Mouse (Mus musculus) forebrain, embryonic 10.5 days (tissue): ENCODE data around the gene Cryl1. TPM values are rescaled to one million over a fixed set of nuclear protein-coding genes. Genes with fewer than 3 reads are reported as not detected.

Experiments
- DNase-seq: peaks from one replicate; pipeline ENCODE4 v3.0.0-alpha.2; 2017; ENCODE audit warnings: low spot score; ENCODE audit errors: extremely low spot score
- H3K27ac ChIP-seq: fragments of 300-500 bp; sonication (generic); 2 replicates; pipeline ENCODE4 v1.5.1; 2016; ENCODE audit warnings: mild to moderate bottlenecking
- H3K27me3 ChIP-seq: fragments of 300-500 bp; sonication (generic); 2 replicates; pipeline ENCODE4 v1.6.1; 2016; ENCODE audit warnings: mild to moderate bottlenecking; ENCODE audit not compliant: poor library complexity, severe bottlenecking
- H3K36me3 ChIP-seq: fragments of 300-500 bp; sonication (generic); replicated peaks from 2 replicates; pipeline ENCODE4 v1.6.1; 2016; ENCODE audit warnings: mild to moderate bottlenecking, moderate library complexity
- H3K4me1 ChIP-seq: fragments of 300-500 bp; sonication (generic); 2 replicates; pipeline ENCODE4 v1.6.1; 2016
- H3K4me3 ChIP-seq: fragments of 300-500 bp; sonication (generic); 2 replicates; pipeline ENCODE4 v1.5.1; 2016; ENCODE audit warnings: mild to moderate bottlenecking, moderate library complexity
- H3K9me3 ChIP-seq: fragments of 300-500 bp; sonication (generic); 2 replicates; pipeline ENCODE4 v1.6.1; 2016; ENCODE audit warnings: mild to moderate bottlenecking, moderate library complexity
- WGBS: fragments of 180-500 bp; shearing (Covaris S2); methylation state at CpG from one replicate; pipeline ENCODE4 v1.1.7; 2016; 5-methylcytosine and 5-hydroxymethylcytosine counted together
- polyA plus RNA-seq: library from polyadenylated mRNA; unstranded; fragments of >200 nt; fragmentation: Nextera tagmentation; extraction: Ambion mirVana; gene quantifications from 2 replicates; pipeline ENCODE4 v1.2.1, GENCODE M21; 2016

Gene Cryl1
- polyA plus RNA-seq, 1 experiment from 2014 or later: 6.2 TPM

DNA sequence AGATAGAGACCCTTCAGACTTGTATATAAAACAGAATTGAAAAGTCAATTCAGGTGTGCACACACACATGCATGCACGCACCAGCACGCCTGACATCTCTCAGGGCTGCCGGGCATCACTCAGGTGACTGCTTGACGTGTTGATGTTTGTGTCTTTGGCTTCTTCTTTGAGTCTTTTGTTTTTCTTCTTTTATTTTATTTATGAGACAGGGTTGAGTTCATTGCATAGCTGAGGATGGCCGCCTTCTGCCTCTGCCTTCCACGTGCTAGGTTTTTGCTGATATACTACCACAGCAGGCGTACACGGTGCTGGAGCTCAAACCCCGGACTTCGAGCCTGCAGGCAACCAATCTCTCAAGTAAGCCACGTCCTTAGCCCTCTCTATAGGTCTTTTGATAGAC is 163.1 kb downstream of the Cryl1 start:
- no peak overlapping the region for H3K27ac ChIP-seq
- no peak for DNase-seq
- no peaks in the 10 kb centered on the region for H3K9me3 ChIP-seq
- WGBS: 81% methylated on average over 11 of the region's 11 CpGs
- no peak overlapping the region for H3K4me3 ChIP-seq
- H3K4me1 ChIP-seq: peaks cover 13% of the 10 kb centered on the region
- no peaks in the 10 kb centered on the region for H3K36me3 ChIP-seq
- H3K27me3 ChIP-seq: no peaks in the 10 kb centered on the region

GRCm38 (mm10) chr14:57234711-57235110 is 163.6 kb downstream of the Cryl1 start:
- H3K4me3 ChIP-seq: no peak overlapping the region
- H3K4me1 ChIP-seq: peaks cover 13% of the 10 kb centered on the region
- peak overlapping the region; percentile 37; the same call in 1 of the 2 replicates for H3K27ac ChIP-seq
- 5% methylated on average over 4 of the region's 4 CpGs for WGBS
- H3K9me3 ChIP-seq: no peaks in the 10 kb centered on the region
- H3K36me3 ChIP-seq: no peaks in the 10 kb centered on the region
- DNase-seq: no peak
- no peaks in the 10 kb centered on the region for H3K27me3 ChIP-seq

- Histone ChIP-seq H3K4me1 (peaks cover 13% of the 10 kb centered on the region), H3K27ac (no peak overlapping the region), H3K27me3 (no peaks in the 10 kb centered on the region), H3K36me3 (no peaks in the 10 kb centered on the region), H3K4me3 (no peak overlapping the region), H3K9me3 (no peaks in the 10 kb centered on the region)
- WGBS: 77% methylated on average over 6 of the region's 6 CpGs
- DNase-seq: peak; percentile 9
Measured at GRCm38 (mm10) chr14:57230264-57231015, 167.9 kb downstream of the Cryl1 start.

Other genes starting within 250 kb of the Cryl1 start
- gene Ift88, start 25.5 kb upstream of the Cryl1 start, polyA plus RNA-seq: 11.5 and 12.9 TPM in 2 replicates
- gene Il17d, start 126.2 kb upstream of the Cryl1 start, polyA plus RNA-seq: 0.23 and 0.51 TPM in 2 replicates
- gene Eef1akmt1, start 173.1 kb upstream of the Cryl1 start, polyA plus RNA-seq: 95.9 and 99.0 TPM in 2 replicates